Mouse (Mus musculus): ENCODE results near the gene Glis3. TPM values are rescaled to one million over a fixed set of nuclear protein-coding genes. Genes with fewer than 3 reads are reported as not detected.

The Glis3 gene
- polyA plus RNA-seq, 2 experiments = 2.9 to 3.1 TPM

- H3K4me2 ChIP-seq (replicated peaks; ENCODE audit: low read depth, low read length, severe bottlenecking) = no peak overlapping the region
- peaks cover 15% of the 10 kb centered on the region for H3K4me1 ChIP-seq (ENCODE audit: control insufficient read depth, insufficient read depth, low read length)
- ATAC-seq (ENCODE audit: low FRiP score, low read depth) (no peak), DNase-seq (ENCODE audit: low spot score) (no peak)
- 41% methylated on average over 1 of the region's 1 CpGs for WGBS
- H3K9ac ChIP-seq (ENCODE audit: low read depth, low read length, severe bottlenecking) = no peak overlapping the region
- no peak overlapping the region for H3K4me3 ChIP-seq (replicated peaks; ENCODE audit: low read length)
- no peaks in the 10 kb centered on the region for H3K27me3 ChIP-seq (ENCODE audit: control insufficient read depth, insufficient read depth, low read length)
- no peaks in the 10 kb centered on the region for H3K9me3 ChIP-seq (ENCODE audit: control insufficient read depth, low read length)
- TF ChIP-seq POLR2A (IDR thresholded peaks at IDR 0.05; ENCODE audit: borderline replicate concordance, extremely low read depth, insufficient read depth, insufficient read length) = no peak
- H3K36me3 ChIP-seq (ENCODE audit: control insufficient read depth, insufficient read depth, low read length) = no peaks in the 10 kb centered on the region
- no peak overlapping the region for H3K27ac ChIP-seq (replicated peaks; ENCODE audit: low read depth, low read length)
Measured at GRCm38 (mm10) chr19:28511910-28512309, 168.0 kb downstream of the Glis3 start.

- H3K4me3 ChIP-seq (replicated peaks; ENCODE audit: low read length) = no peak overlapping the region
- H3K36me3 ChIP-seq (ENCODE audit: control insufficient read depth, insufficient read depth, low read length) = no peaks in the 10 kb centered on the region
- DNase-seq (ENCODE audit: low spot score) = no peak
- H3K27ac ChIP-seq (replicated peaks; ENCODE audit: low read depth, low read length) = no peak overlapping the region
- no peak overlapping the region for H3K4me2 ChIP-seq (replicated peaks; ENCODE audit: low read depth, low read length, severe bottlenecking)
- no peaks in the 10 kb centered on the region for H3K27me3 ChIP-seq (ENCODE audit: control insufficient read depth, insufficient read depth, low read length)
- ATAC-seq (ENCODE audit: low FRiP score, low read depth) = no peak
- H3K9ac ChIP-seq (ENCODE audit: low read depth, low read length, severe bottlenecking) = no peak overlapping the region
- H3K4me1 ChIP-seq (ENCODE audit: control insufficient read depth, insufficient read depth, low read length) = no peaks in the 10 kb centered on the region
- TF ChIP-seq POLR2A (IDR thresholded peaks at IDR 0.05; ENCODE audit: borderline replicate concordance, extremely low read depth, insufficient read depth, insufficient read length) = no peak
- WGBS = 69% methylated on average over 6 of the region's 6 CpGs
- no peaks in the 10 kb centered on the region for H3K9me3 ChIP-seq (ENCODE audit: control insufficient read depth, low read length)
Measured at GRCm38 (mm10) chr19:28505376-28505775, 174.5 kb downstream of the Glis3 start.

- no peaks in the 10 kb centered on the region for H3K36me3 ChIP-seq (ENCODE audit: control insufficient read depth, insufficient read depth, low read length)
- no peaks in the 10 kb centered on the region for H3K4me1 ChIP-seq (ENCODE audit: control insufficient read depth, insufficient read depth, low read length)
- WGBS = 59% methylated on average over 12 of the region's 12 CpGs
- no peak overlapping the region for H3K4me3 ChIP-seq (replicated peaks; ENCODE audit: low read length)
- H3K27me3 ChIP-seq (ENCODE audit: control insufficient read depth, insufficient read depth, low read length) = no peaks in the 10 kb centered on the region
- ATAC-seq (ENCODE audit: low FRiP score, low read depth) = no peak
- no peak for DNase-seq (ENCODE audit: low spot score)
- no peak overlapping the region for H3K27ac ChIP-seq (replicated peaks; ENCODE audit: low read depth, low read length)
- H3K9me3 ChIP-seq (ENCODE audit: control insufficient read depth, low read length) = no peaks in the 10 kb centered on the region
- TF ChIP-seq POLR2A (IDR thresholded peaks at IDR 0.05; ENCODE audit: borderline replicate concordance, extremely low read depth, insufficient read depth, insufficient read length) = no peak
- no peak overlapping the region for H3K9ac ChIP-seq (ENCODE audit: low read depth, low read length, severe bottlenecking)
- no peak overlapping the region for H3K4me2 ChIP-seq (replicated peaks; ENCODE audit: low read depth, low read length, severe bottlenecking)
Measured at GRCm38 (mm10) chr19:28503011-28503410, 176.9 kb downstream of the Glis3 start.

DNA sequence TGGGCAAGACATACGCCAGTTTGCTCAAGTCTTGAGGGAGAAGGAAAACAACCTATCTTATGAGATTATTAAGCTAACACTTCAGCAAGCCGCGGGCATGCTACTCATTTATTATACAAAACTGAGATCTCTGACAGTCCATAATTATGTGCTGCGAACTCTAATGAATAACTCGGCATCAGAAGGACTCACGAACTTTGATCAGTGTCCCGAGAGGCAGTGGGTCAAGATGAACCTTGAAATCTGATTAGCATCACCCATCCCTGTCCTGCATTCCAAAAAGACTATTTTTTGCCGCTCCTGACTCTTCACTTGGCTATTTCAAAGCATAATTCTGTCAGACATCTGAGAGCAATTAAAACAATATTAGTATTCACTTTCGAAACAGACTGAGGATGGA lies 178.9 kb downstream of the Glis3 start:
- Histone ChIP-seq H3K4me1 (ENCODE audit: control insufficient read depth, insufficient read depth, low read length) (no peaks in the 10 kb centered on the region), H3K27me3 (ENCODE audit: control insufficient read depth, insufficient read depth, low read length) (no peaks in the 10 kb centered on the region), H3K27ac (replicated peaks; ENCODE audit: low read depth, low read length) (no peak overlapping the region), H3K36me3 (ENCODE audit: control insufficient read depth, insufficient read depth, low read length) (no peaks in the 10 kb centered on the region), H3K9me3 (ENCODE audit: control insufficient read depth, low read length) (no peaks in the 10 kb centered on the region), H3K4me3 (replicated peaks; ENCODE audit: low read length) (no peak overlapping the region), H3K9ac (ENCODE audit: low read depth, low read length, severe bottlenecking) (no peak overlapping the region), H3K4me2 (replicated peaks; ENCODE audit: low read depth, low read length, severe bottlenecking) (no peak overlapping the region)
- TF ChIP-seq POLR2A (IDR thresholded peaks at IDR 0.05; ENCODE audit: borderline replicate concordance, extremely low read depth, insufficient read depth, insufficient read length) = no peak
- WGBS = 70% methylated on average over 9 of the region's 9 CpGs
- DNase-seq (ENCODE audit: low spot score) (no peak), ATAC-seq (ENCODE audit: low FRiP score, low read depth) (no peak)

GRCm38 (mm10) chr19:28500505-28500904 lies 179.4 kb downstream of the Glis3 start:
- H3K27me3 ChIP-seq (ENCODE audit: control insufficient read depth, insufficient read depth, low read length) = no peaks in the 10 kb centered on the region
- no peaks in the 10 kb centered on the region for H3K9me3 ChIP-seq (ENCODE audit: control insufficient read depth, low read length)
- no peak for TF ChIP-seq POLR2A (IDR thresholded peaks at IDR 0.05; ENCODE audit: borderline replicate concordance, extremely low read depth, insufficient read depth, insufficient read length)
- H3K4me1 ChIP-seq (ENCODE audit: control insufficient read depth, insufficient read depth, low read length) = no peaks in the 10 kb centered on the region
- H3K4me3 ChIP-seq (replicated peaks; ENCODE audit: low read length) = no peak overlapping the region
- H3K36me3 ChIP-seq (ENCODE audit: control insufficient read depth, insufficient read depth, low read length) = no peaks in the 10 kb centered on the region
- H3K27ac ChIP-seq (replicated peaks; ENCODE audit: low read depth, low read length) = no peak overlapping the region
- H3K9ac ChIP-seq (ENCODE audit: low read depth, low read length, severe bottlenecking) = no peak overlapping the region
- 92% methylated on average over 14 of the region's 14 CpGs for WGBS
- no peak for ATAC-seq (ENCODE audit: low FRiP score, low read depth)
- no peak for DNase-seq (ENCODE audit: low spot score)
- no peak overlapping the region for H3K4me2 ChIP-seq (replicated peaks; ENCODE audit: low read depth, low read length, severe bottlenecking)

DNA sequence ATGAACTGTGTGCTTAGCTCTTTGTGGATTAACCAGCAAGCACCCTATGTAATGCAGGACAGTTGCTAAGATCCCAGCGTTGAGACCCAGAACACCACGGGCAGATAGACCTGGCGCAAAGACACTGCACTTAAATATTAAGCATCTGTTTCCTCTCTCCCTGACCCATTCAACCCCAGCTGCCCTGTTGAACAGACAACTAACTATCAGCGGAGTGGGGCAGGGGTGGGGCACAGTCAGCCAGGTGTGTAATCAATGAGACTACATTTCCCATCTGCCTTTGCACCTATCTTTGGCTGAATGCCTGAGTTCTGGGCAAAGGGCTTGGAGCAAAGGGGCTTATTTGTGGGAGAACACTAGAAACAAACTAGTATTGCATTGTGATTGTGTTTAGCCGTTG lies 180.1 kb downstream of the Glis3 start:
- TF ChIP-seq POLR2A (IDR thresholded peaks at IDR 0.05; ENCODE audit: borderline replicate concordance, extremely low read depth, insufficient read depth, insufficient read length) = no peak
- 87% methylated on average over 5 of the region's 5 CpGs for WGBS

More for the DNA sequence above, 180.1 kb downstream of the Glis3 start:
- no peak for ATAC-seq (ENCODE audit: low FRiP score, low read depth)
- DNase-seq (ENCODE audit: low spot score) = no peak
- no peak overlapping the region for H3K9ac ChIP-seq (ENCODE audit: low read depth, low read length, severe bottlenecking)
- H3K4me2 ChIP-seq (replicated peaks; ENCODE audit: low read depth, low read length, severe bottlenecking) = no peak overlapping the region
- no peaks in the 10 kb centered on the region for H3K9me3 ChIP-seq (ENCODE audit: control insufficient read depth, low read length)
- no peak overlapping the region for H3K4me3 ChIP-seq (replicated peaks; ENCODE audit: low read length)
- H3K4me1 ChIP-seq (ENCODE audit: control insufficient read depth, insufficient read depth, low read length) = no peaks in the 10 kb centered on the region
- no peak overlapping the region for H3K27ac ChIP-seq (replicated peaks; ENCODE audit: low read depth, low read length)
- H3K27me3 ChIP-seq (ENCODE audit: control insufficient read depth, insufficient read depth, low read length) = no peaks in the 10 kb centered on the region
- no peaks in the 10 kb centered on the region for H3K36me3 ChIP-seq (ENCODE audit: control insufficient read depth, insufficient read depth, low read length)
